Mouse (Mus musculus): ENCODE measurements around the gene Pla2g4e.

Gene Pla2g4e

DNA sequence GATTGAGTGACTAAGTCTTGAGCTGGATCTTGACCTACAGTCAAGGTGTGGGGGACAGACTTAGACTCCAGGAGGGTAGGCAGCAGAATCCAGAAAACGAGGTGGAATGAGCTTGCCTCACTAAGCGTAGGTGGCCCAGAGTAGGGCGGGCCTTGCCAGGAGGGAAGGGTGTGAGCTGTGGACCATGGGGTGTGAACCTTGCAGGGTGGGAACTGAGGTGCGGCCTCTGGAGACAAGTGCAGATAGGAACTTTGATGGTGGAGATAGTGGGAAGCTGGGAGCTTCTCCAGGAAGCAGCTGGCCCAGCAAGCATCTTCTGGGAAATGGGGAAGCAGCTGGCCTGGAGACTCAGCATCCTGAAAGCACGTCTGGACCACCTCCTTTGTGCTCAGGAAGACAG, 7.4 kb downstream of the Pla2g4e start:
- in situ Hi-C loops (cut with MboI, MseI), result no loop called here

GRCm38 (mm10) chr2:120235947-120236640, 9.0 kb downstream of the Pla2g4e start:
- in situ Hi-C loops (cut with MboI, MseI), result no loop called here

DNA sequence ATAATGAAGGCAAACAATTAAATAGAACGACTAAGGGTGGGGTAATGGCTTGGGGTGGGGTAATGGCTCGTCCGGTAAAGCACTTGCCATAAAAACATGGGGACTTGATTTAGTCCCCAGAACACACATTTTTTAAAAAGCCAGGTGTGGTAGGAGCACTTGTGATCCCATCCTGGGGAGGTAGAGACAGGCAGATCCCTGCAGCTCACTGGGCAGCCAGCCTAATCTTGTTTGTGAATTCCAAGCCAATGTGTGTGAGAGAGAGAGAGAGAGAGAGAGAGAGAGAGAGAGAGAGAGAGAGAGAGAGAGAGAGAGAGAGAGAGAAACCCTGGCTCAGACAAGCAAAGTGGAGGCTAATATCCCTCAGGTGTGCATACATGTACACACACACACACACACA, 9.8 kb downstream of the Pla2g4e start:
- in situ Hi-C loops (cut with MboI, MseI), result no loop called here

- in situ Hi-C loops (cut with MboI, MseI), result no loop called here
Observed at GRCm38 (mm10) chr2:120231642-120232041, 13.5 kb downstream of the Pla2g4e start.

DNA sequence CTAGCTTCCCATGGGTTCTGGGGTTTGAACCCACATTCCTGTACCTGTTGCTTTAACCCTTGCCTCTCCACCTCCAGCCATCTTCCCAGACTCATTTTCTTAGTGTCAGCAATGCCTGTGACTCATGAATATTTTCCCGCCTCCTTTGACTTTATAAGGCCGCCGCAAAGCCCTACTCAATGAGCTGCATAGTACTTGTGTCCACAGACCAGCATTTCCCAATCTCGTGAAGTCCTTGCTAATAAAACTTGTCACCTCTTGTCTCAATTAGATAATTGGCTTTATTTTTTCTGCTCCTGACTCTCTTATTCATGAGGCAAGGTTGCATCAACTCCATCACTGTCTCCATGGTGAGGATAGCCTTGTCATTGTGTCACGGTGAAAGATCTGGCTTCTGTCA, 30.5 kb downstream of the Pla2g4e start:
- in situ Hi-C loops (cut with MboI, MseI), result no loop called here

GRCm38 (mm10) chr2:120211448-120211847, 33.7 kb downstream of the Pla2g4e start:
- in situ Hi-C loops (cut with MboI, MseI), result no loop called here

- in situ Hi-C loops (cut with MboI, MseI), result no loop called here
Observed at GRCm38 (mm10) chr2:120207926-120208325, 37.2 kb downstream of the Pla2g4e start.

- in situ Hi-C loops (cut with MboI, MseI), result no loop called here
Observed at GRCm38 (mm10) chr2:120207028-120207427, 38.1 kb downstream of the Pla2g4e start.

- in situ Hi-C loops (cut with MboI, MseI), result no loop called here
Observed at GRCm38 (mm10) chr2:120203742-120204141, 41.4 kb downstream of the Pla2g4e start.

DNA sequence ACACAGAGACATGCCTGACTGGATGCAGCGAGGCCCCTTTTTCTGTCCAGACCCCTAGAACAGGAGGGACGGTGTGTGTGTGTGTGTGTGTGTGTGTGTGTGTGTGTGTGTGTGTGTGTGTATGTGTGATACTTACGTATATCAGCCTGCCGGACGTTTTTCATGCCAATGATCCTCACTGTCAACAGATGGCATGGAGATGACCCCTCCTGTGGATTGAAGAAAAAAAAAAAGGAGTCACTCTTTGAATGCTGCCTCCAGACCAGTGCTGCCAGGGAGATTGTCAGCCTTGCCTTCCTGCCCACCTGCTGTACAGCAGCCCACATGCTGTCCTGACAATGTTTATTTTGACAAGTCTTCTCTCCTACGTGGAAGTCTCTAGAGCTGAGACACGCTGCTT, 45.1 kb downstream of the Pla2g4e start:
- in situ Hi-C loops (cut with MboI, MseI), result no loop called here

- in situ Hi-C loops (cut with MboI, MseI), result loop anchor here (5.0 kb wide), 1 partner anchor 94 kb away; no protein-coding TSS in a partner anchor
Observed at GRCm38 (mm10) chr2:120188174-120188573, 57.0 kb downstream of the Pla2g4e start.

DNA sequence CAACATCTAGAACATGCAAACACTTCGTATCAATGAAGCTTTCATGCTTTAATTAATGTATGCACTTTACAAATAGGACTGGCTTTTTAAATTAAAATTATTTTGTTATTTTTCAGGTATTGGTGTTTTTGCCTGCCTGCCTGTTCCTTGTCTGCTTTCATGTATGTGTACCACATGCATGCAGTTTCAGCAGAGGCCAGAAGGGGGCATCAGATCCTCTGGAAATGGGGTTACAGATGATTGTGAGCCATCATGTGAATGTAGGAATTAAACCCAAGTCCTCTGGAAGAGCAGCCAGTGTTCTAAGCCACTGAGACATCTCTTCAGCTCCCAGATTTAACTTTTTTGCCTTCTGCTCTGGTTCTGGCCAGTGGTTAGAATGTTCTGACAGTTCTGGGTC, 57.6 kb downstream of the Pla2g4e start:
- in situ Hi-C loops (cut with MboI, MseI), result loop anchor here (5.0 kb wide), 1 partner anchor 95 kb away; no protein-coding TSS in a partner anchor

- in situ Hi-C loops (cut with MboI, MseI), result loop anchor here (5.0 kb wide), 1 partner anchor 97 kb away; no protein-coding TSS in a partner anchor
Observed at GRCm38 (mm10) chr2:120185527-120186276, 59.4 kb downstream of the Pla2g4e start.

DNA sequence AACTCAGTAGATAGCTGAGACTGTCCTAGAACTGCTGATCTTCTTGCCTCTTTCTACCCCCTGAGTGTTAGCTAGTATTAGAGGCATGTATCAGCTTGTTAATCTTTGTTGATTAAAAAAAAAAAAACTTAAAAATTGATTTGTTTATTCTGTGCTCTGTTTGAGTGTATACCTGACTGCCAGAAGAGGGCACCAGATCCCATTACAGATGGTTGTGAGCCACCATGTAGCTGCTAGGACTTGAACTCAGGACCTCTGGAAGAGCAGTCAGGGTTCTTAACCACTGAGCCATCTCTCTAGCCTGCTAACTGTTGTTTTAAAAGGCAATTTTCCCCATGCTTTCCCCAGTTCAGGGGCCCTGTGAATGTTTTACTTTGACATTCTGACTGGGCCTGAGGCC, 66.2 kb downstream of the Pla2g4e start:
- in situ Hi-C loops (cut with MboI, MseI), result no loop called here

GRCm38 (mm10) chr2:120173718-120174117, 71.4 kb downstream of the Pla2g4e start:
- in situ Hi-C loops (cut with MboI, MseI), result no loop called here

- in situ Hi-C loops (cut with MboI, MseI), result no loop called here
Observed at GRCm38 (mm10) chr2:120171362-120171761, 73.8 kb downstream of the Pla2g4e start.

GRCm38 (mm10) chr2:120170726-120171125, 74.4 kb downstream of the Pla2g4e start:
- in situ Hi-C loops (cut with MboI, MseI), result no loop called here

- in situ Hi-C loops (cut with MboI, MseI), result no loop called here
Observed at GRCm38 (mm10) chr2:120169382-120169781, 75.8 kb downstream of the Pla2g4e start.

DNA sequence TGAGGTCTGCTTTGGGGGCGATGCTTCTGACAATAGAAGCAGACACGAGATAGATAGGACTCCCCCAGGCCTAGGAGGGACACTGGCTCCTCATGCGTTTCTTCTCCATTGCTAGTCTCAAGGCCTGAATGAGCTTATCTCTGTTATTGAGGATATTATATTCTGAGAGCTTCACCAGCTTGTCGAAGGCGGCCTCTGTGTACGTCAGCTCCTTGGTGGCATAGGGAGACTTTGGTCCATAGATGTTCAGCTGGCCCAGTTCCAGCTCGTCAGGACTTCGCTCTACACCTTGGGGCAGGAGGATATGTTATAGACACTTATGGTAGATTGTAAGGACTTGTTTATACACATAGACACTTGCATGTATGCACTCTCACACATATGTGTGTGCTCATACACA, 77.4 kb downstream of the Pla2g4e start:
- in situ Hi-C loops (cut with MboI, MseI), result no loop called here

DNA sequence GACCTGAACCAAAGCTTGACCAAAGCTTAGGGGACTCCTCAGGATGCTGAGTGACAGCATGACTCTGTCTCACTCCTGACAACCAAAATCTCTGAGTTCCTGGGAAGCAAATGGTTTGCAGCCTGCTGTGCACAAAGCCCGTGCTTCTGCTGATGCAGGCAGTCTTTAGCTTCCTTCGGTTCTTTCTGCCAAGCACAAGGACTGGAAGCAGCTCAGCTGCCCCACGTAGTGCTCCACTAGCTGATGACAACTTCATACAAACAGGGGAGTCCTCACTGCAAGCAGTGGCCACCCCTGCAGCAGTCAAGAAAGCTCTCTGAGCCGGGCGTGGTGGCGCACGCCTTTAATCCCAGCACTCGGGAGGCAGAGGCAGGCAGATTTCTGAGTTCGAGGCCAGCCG, 79.7 kb downstream of the Pla2g4e start:
- in situ Hi-C loops (cut with MboI, MseI), result no loop called here

DNA sequence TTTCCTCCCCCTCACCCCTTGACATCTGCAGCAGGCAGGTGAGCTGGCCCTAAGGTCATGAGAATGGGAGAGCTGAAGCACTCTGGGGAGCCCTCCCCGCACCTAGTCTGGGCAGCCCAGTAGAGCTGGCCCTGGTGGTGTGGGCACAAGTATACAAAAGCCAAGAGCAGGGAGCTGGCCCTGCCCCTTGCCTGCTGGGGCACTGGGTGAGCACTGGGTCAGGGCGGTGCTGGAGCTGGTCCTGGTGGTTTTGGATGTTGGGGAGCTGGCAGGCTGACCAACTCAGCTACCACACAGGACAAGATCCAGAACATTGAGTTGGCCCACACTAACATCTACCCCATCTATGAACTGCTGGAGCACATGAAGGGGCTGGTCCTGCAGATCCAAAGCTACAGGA, 85.7 kb downstream of the Pla2g4e start:
- in situ Hi-C loops (cut with MboI, MseI), result no loop called here

DNA sequence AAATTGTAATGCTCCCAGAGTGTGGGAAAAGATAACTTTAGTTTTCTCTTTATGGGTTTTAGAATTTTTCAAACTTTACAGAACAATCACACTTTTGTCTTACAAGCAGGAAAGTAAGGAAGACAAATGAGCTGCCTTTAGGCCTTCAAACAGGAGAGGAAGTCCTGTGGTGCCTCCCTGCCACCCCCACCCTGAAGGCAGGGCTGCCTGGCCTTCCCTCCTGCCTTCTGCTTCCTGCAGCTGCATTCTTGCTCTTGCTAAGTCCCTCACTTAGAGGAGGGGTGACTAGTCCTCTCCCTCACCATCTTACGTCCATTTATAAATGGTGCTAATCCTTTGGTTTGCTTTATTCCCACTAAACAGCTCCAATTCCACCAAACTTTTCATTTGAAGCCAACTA, 86.3 kb downstream of the Pla2g4e start:
- in situ Hi-C loops (cut with MboI, MseI), result no loop called here

DNA sequence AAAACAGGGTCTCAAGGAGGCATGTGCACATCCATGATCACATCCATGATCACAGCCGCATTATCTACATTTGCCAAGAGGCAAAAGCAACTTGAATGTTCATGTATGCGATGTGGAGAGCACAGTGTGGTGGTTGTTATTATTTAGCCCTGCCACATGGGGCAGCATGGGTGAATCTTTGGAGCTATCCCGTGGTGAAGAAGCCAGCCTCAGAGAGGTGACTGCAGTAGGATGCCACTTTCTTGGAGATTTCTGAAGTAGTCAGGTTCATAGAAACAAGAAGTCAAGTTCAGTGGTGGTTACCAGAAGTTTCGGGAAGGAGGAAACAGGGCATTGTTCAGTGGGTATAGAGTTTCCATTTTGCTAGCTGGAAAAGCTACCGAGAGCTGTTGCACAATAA, 87.1 kb downstream of the Pla2g4e start:
- in situ Hi-C loops (cut with MboI, MseI), result no loop called here

All from regulatory T cell (primary cell).